Mouse (Mus musculus): ENCODE data around the gene Lpp. TPM values are rescaled to one million over a fixed set of nuclear protein-coding genes. Genes with fewer than 3 reads are reported as not detected.

Lpp gene
- polyA plus RNA-seq, 1 experiment from 2014 or later: 9.6 TPM

GRCm38 (mm10) chr16:24641003-24641797 is 247.9 kb downstream of the Lpp start:
- no peak for DNase-seq

DNA sequence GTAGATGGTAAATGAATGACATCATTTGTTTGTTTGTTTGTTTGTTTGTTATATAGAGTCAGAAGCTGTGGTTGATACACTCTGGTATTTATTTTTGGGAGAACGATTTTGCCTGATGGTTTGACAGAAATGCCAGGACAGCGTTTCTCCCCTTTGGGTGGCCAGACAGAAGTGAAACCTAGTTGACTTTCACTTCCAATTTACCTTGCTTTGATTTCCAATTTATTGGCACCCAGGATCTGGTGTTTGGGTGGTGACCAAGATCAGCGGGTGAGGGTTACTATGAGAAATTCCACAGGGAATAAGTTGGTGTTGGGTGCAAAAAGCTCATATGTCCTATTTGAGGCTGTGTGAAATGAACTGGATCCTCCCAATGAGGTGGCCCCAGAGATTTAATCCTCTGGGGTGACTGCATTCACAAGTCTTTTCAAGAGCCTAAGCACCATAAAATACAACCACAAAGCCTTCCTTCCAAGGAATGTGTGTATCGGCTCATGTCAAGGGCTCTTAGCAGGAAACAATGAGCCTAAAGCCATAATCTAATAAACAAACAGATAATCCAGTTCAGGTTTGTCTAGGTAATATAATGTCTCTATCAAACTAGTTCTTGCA is 249.8 kb downstream of the Lpp start:
- Histone ChIP-seq H3K4me3 (replicated peaks; ENCODE audit: low read depth, low read length) (no peak overlapping the region), H3K4me1 (ENCODE audit: control insufficient read depth, insufficient read depth, low read length) (peaks cover 3% of the 10 kb centered on the region; the same call in 1 of the 2 replicates), H3K9me3 (ENCODE audit: control insufficient read depth, low read length) (no peaks in the 10 kb centered on the region), H3K27me3 (ENCODE audit: control insufficient read depth, insufficient read depth, low read length) (peaks cover 24% of the 10 kb centered on the region), H3K4me2 (ENCODE audit: low read length) (no peak overlapping the region), H3K36me3 (ENCODE audit: control insufficient read depth, insufficient read depth, low read length) (no peaks in the 10 kb centered on the region), H3K27ac (replicated peaks; ENCODE audit: low read depth, low read length) (no peak overlapping the region), H3K9ac (replicated peaks; ENCODE audit: low read length) (no peak overlapping the region)
- DNase-seq (no peak), ATAC-seq (ENCODE audit: low FRiP score, low TSS enrichment) (no peak)
- WGBS: 26% methylated on average over 4 of the region's 4 CpGs

More at GRCm38 (mm10) chr16:24641003-24641797, 247.9 kb downstream of the Lpp start:
- Histone ChIP-seq H3K9ac (replicated peaks; ENCODE audit: low read length) (no peak overlapping the region), H3K4me1 (ENCODE audit: control insufficient read depth, insufficient read depth, low read length) (peaks cover 3% of the 10 kb centered on the region; the same call in 1 of the 2 replicates), H3K27ac (replicated peaks; ENCODE audit: low read depth, low read length) (no peak overlapping the region), H3K36me3 (ENCODE audit: control insufficient read depth, insufficient read depth, low read length) (no peaks in the 10 kb centered on the region), H3K4me2 (ENCODE audit: low read length) (no peak overlapping the region), H3K27me3 (ENCODE audit: control insufficient read depth, insufficient read depth, low read length) (peaks cover 9% of the 10 kb centered on the region), H3K4me3 (replicated peaks; ENCODE audit: low read depth, low read length) (no peak overlapping the region), H3K9me3 (ENCODE audit: control insufficient read depth, low read length) (no peaks in the 10 kb centered on the region)
- no peak for ATAC-seq (ENCODE audit: low FRiP score, low TSS enrichment)
- WGBS: 66% methylated on average over 9 of the region's 9 CpGs

GRCm38 (mm10) chr16:24644154-24644553 is 250.8 kb downstream of the Lpp start:
- peaks cover 3% of the 10 kb centered on the region; the same call in 1 of the 2 replicates for H3K4me1 ChIP-seq (ENCODE audit: control insufficient read depth, insufficient read depth, low read length)
- H3K36me3 ChIP-seq (ENCODE audit: control insufficient read depth, insufficient read depth, low read length): no peaks in the 10 kb centered on the region
- H3K9me3 ChIP-seq (ENCODE audit: control insufficient read depth, low read length): no peaks in the 10 kb centered on the region
- no peak overlapping the region for H3K4me3 ChIP-seq (replicated peaks; ENCODE audit: low read depth, low read length)
- H3K4me2 ChIP-seq (ENCODE audit: low read length): no peak overlapping the region
- no peak overlapping the region for H3K27ac ChIP-seq (replicated peaks; ENCODE audit: low read depth, low read length)
- no peak overlapping the region for H3K9ac ChIP-seq (replicated peaks; ENCODE audit: low read length)
- ATAC-seq (ENCODE audit: low FRiP score, low TSS enrichment) (no peak), DNase-seq (no peak)
- peaks cover 25% of the 10 kb centered on the region for H3K27me3 ChIP-seq (ENCODE audit: control insufficient read depth, insufficient read depth, low read length)
- WGBS: 86% methylated on average over 8 of the region's 8 CpGs

DNA sequence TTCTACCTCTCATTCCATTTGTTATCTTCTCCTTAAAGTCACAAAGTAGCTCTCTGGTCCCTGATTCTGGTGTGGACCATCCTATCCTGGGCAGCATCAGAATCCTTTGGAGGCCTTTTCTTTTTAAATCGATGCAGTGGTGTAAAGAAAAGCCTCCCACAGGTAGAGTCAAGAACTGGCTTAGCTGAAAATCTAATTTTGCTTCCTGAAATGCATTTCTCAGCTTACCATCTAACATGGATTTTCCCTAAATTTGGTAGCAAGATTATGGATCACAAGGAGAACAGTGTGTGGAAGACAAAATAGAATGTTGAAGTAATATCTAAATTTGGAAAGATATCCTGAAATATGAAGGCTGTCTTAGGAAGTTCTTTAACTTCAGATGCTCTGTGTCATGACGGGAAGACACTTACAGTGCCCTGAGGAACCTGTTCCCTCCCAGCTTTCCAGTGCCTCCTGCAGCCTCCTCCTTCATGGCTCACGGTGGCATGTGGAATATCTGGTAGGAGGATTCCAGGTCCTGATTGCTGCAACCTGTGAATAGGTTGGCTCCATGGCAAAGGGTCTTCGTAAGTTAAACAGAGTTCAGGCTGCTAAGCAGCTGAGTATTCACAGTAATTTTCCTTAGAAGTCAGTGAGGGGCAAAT is 251.6 kb downstream of the Lpp start:
- Histone ChIP-seq H3K36me3 (ENCODE audit: control insufficient read depth, insufficient read depth, low read length) (no peaks in the 10 kb centered on the region), H3K9me3 (ENCODE audit: control insufficient read depth, low read length) (no peaks in the 10 kb centered on the region), H3K4me2 (ENCODE audit: low read length) (no peak overlapping the region), H3K4me3 (replicated peaks; ENCODE audit: low read depth, low read length) (no peak overlapping the region), H3K27me3 (ENCODE audit: control insufficient read depth, insufficient read depth, low read length) (peaks cover 22% of the 10 kb centered on the region), H3K9ac (replicated peaks; ENCODE audit: low read length) (no peak overlapping the region), H3K4me1 (ENCODE audit: control insufficient read depth, insufficient read depth, low read length) (peaks cover 3% of the 10 kb centered on the region; the same call in 1 of the 2 replicates), H3K27ac (replicated peaks; ENCODE audit: low read depth, low read length) (no peak overlapping the region)
- WGBS: 92% methylated on average over 4 of the region's 4 CpGs
- DNase-seq: no peak
- ATAC-seq (ENCODE audit: low FRiP score, low TSS enrichment): no peak

GRCm38 (mm10) chr16:24645906-24646603 is 252.7 kb downstream of the Lpp start:
- Histone ChIP-seq H3K27me3 (ENCODE audit: control insufficient read depth, insufficient read depth, low read length) (peaks cover 18% of the 10 kb centered on the region; the same call in 1 of the 2 replicates), H3K36me3 (ENCODE audit: control insufficient read depth, insufficient read depth, low read length) (no peaks in the 10 kb centered on the region), H3K9ac (replicated peaks; ENCODE audit: low read length) (no peak overlapping the region), H3K27ac (replicated peaks; ENCODE audit: low read depth, low read length) (no peak overlapping the region), H3K9me3 (ENCODE audit: control insufficient read depth, low read length) (no peaks in the 10 kb centered on the region), H3K4me1 (ENCODE audit: control insufficient read depth, insufficient read depth, low read length) (peaks cover 3% of the 10 kb centered on the region; the same call in 1 of the 2 replicates), H3K4me3 (replicated peaks; ENCODE audit: low read depth, low read length) (no peak overlapping the region), H3K4me2 (ENCODE audit: low read length) (no peak overlapping the region)
- ATAC-seq (ENCODE audit: low FRiP score, low TSS enrichment) (no peak), DNase-seq (no peak)
- WGBS: 85% methylated on average over 6 of the region's 6 CpGs

GRCm38 (mm10) chr16:24651655-24652654 is 258.6 kb downstream of the Lpp start:
- H3K4me2 ChIP-seq (ENCODE audit: low read length): no peak overlapping the region
- H3K4me3 ChIP-seq (replicated peaks; ENCODE audit: low read depth, low read length): no peak overlapping the region
- no peaks in the 10 kb centered on the region for H3K4me1 ChIP-seq (ENCODE audit: control insufficient read depth, insufficient read depth, low read length)
- DNase-seq: no peak
- peaks cover 8% of the 10 kb centered on the region; the same call in 1 of the 2 replicates for H3K27me3 ChIP-seq (ENCODE audit: control insufficient read depth, insufficient read depth, low read length)
- no peaks in the 10 kb centered on the region for H3K36me3 ChIP-seq (ENCODE audit: control insufficient read depth, insufficient read depth, low read length)
- H3K9ac ChIP-seq (replicated peaks; ENCODE audit: low read length): no peak overlapping the region
- H3K9me3 ChIP-seq (ENCODE audit: control insufficient read depth, low read length): no peaks in the 10 kb centered on the region
- no peak for ATAC-seq (ENCODE audit: low FRiP score, low TSS enrichment)
- 86% methylated on average over 8 of the region's 8 CpGs for WGBS
- no peak overlapping the region for H3K27ac ChIP-seq (replicated peaks; ENCODE audit: low read depth, low read length)

GRCm38 (mm10) chr16:24653041-24653440 is 259.7 kb downstream of the Lpp start:
- no peak overlapping the region for H3K27ac ChIP-seq (replicated peaks; ENCODE audit: low read depth, low read length)
- H3K4me2 ChIP-seq (ENCODE audit: low read length): no peak overlapping the region
- no peaks in the 10 kb centered on the region for H3K4me1 ChIP-seq (ENCODE audit: control insufficient read depth, insufficient read depth, low read length)
- no peak overlapping the region for H3K4me3 ChIP-seq (replicated peaks; ENCODE audit: low read depth, low read length)
- no peak for ATAC-seq (ENCODE audit: low FRiP score, low TSS enrichment)
- DNase-seq: no peak
- H3K27me3 ChIP-seq (ENCODE audit: control insufficient read depth, insufficient read depth, low read length): 0 out of 2 replicates have a peak, but pooled peaks cover 1% of the 10 kb centered on the region
- WGBS: 89% methylated on average over 5 of the region's 5 CpGs
- no peak overlapping the region for H3K9ac ChIP-seq (replicated peaks; ENCODE audit: low read length)
- no peaks in the 10 kb centered on the region for H3K36me3 ChIP-seq (ENCODE audit: control insufficient read depth, insufficient read depth, low read length)
- H3K9me3 ChIP-seq (ENCODE audit: control insufficient read depth, low read length): no peaks in the 10 kb centered on the region
